Mouse (Mus musculus): ENCODE measurements around the gene Clstn2.

DNA sequence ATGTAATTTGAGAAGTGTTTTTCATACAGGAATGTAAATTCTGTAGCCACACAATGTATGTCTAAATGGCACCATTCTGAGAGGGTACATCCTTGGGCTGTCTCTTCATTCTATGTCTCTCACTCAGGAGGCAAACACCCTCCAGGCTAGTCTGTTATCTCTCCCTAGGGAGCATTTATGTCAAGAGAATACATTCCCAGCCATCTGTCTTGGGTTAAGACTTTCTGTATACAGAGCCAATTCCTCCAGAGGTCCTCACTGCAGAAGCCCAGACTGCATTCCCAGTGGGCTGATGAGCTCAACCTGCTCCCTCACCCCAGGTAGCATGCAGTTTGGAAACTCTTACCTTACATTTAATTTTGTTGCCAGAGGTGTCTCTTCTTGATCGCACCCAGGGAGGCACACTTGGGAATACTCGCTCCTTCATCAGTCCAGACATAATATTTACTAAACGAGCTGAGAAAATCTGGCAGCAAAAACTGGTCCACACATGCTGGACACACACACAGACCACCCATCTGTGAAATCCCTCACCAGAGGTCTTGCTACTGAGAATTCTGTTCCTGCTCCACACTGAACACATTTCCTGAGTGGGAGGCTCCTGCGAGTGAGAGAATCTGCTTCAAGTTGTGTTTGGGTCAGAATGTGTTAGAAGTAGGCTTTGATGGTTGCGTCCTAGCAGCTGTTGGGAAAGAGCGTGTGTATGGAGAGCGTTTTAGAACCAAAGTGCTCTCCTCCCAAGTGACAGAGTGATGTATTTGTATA, 592.9 kb downstream of the Clstn2 start:
- TF ChIP-seq POLR2A (IDR thresholded peaks at IDR 0.05; ENCODE audit: low read depth, low read length): no peak
- no peak for TF ChIP-seq CTCF (conservative IDR thresholded peaks at IDR 0.05 in 1 of 2, IDR thresholded peaks at IDR 0.05 in 1 of 2; ENCODE audit: low read depth in 2 of 2, low read length in 2 of 2)
- no peak for TF ChIP-seq MAX (IDR thresholded peaks at IDR 0.05; ENCODE audit: low read length)
- TF ChIP-seq BHLHE40 (IDR thresholded peaks at IDR 0.05; ENCODE audit: low read depth, low read length): no peak
- no peak for TF ChIP-seq KAT2A (IDR thresholded peaks at IDR 0.05; ENCODE audit: insufficient replicate concordance, low read length)
- TF ChIP-seq EP300 (IDR thresholded peaks at IDR 0.05; ENCODE audit: low read length): no peak
- no peak for TF ChIP-seq SIN3A (IDR thresholded peaks at IDR 0.05; ENCODE audit: low read length)
- TF ChIP-seq ETS1 (conservative IDR thresholded peaks at IDR 0.05; ENCODE audit: low read depth, low read length): no peak
- TF ChIP-seq MEF2A (IDR thresholded peaks at IDR 0.05; ENCODE audit: borderline replicate concordance, low read depth, low read length): no peak

Data from CH12.LX (cell line).